Mouse (Mus musculus): Measurements from ENCODE around the gene Scamp1. TPM values are rescaled to one million over a fixed set of nuclear protein-coding genes. Genes with fewer than 3 reads are reported as not detected.

Gene Scamp1
- total RNA-seq, 2 experiments from 2014 or later, result 29.7 to 36.6 TPM

DNA sequence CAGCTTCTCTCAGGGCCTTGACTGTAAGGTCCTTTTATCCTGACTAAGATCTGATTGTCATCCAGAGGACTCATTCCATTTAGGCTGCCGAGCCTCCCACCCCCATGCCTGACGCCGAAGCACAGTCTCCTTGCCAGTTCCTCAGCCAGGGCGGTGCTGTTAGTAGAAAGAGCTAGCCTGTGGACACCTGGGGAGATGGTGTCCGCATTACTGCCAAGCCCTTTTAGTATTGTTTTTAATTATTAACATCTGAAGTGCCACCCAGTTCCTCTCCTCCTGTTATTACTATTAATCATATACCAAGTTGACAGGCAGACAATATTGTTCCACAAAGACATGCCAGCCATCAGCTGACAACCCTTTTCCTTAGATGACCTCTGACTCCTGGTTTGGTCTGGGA lies 103.6 kb downstream of the Scamp1 start:
- intact Hi-C loops (cut with DNase I), result no loop called here
- no peak for DNase-seq

DNA sequence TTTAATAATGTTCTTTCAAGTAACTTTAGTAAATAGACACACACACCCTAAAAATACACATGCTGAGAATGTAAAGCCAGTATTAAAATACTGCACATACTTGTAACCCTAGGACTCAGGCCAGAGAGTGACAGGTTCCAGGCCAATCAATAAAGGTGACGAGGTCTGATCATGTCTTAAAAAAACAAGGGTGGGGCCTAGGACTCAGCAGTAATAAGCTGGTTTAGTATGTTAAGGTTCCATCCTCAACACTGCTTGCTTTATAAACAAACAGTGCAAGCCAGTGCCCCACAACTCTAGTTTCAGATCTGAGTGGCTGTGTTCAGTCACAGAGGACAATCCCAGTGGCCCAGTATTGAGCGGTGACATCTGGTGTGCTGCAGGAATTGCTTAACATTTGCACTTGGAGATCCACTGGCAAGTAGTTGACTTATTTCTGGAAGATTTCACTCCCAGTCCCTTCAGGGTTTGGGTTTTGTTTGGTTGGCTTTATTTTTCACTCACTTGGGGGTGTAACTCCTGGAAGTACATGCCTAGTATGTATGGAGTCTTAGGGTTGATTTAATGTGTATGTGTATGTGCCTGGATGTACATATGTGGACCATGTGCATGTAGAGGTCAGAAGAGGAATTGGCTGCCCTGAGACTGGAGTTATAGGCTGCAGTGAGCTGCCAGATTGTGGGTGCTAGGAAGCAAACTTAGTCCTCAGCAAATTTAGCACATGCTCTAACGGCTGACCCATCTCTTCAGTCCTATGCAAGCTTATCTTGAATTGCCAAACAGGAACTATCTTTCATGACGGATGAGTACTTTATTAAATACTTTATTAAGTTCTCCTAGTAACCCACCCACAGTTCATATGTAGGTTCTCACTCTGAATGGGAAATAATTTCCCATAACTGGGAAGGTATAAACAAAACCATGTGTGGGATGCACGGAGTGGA lies 104.9 kb downstream of the Scamp1 start:
- intact Hi-C loops (cut with DNase I), result no loop called here

GRCm38 (mm10) chr13:94178401-94179040 lies 107.1 kb downstream of the Scamp1 start:
- DNase-seq, result peak; percentile 53 to 70
- intact Hi-C loops (cut with DNase I), result no loop called here

More for the DNA sequence above, 104.9 kb downstream of the Scamp1 start:
- DNase-seq, result peak in 1 of 2 experiments; percentile 15

DNA sequence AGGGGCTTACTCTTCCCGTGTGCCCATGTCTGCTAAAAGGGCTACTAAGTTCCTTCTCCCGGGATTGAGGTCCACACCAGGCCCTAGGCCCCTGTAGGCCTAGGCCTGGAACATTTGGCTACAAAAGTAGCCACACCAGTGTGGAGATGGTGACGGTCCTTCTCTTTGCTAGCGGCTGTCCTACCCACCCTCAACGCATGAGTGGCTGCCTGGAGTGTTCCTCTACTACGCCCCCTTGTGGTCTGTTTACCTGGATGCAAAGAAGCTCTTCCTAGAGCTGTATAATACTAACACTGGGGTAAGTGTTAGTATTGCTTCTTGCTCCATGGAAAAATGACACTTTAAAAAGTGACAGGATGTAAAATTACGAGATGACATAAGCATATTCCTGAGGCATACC lies 108.5 kb downstream of the Scamp1 start:
- DNase-seq, result no peak
- intact Hi-C loops (cut with DNase I), result no loop called here

DNA sequence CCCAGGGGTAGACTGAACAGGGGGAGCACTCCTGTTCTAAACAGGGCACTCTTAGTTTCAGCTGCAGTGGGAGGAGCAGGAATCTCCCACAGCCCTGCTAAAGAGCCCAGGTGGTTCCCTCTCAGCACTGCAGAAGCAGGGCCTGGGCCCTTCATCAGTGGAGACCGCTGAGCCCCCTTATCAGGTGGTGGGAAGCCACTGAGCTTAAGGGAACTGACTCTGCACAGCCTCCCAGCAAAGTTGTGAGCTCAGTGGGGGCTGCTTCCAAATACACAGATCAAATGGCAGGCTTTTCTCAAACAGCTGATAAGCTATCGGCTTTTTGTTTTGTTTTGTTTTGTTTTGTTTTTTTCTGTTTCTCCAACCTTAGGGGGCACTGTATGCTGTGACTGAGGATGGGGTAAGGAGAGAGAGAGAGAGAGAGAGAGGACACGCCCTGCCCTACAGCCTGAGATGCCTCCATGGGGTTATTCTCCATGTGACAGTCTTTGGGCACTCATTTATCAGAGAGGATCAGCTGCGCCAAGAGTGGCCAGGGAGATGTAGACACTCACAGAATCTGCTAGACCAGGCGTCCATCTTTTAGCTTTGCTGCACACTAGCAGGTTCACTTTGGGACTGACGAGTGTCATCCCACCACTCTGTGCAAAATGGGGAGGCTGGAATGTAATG lies 110.1 kb downstream of the Scamp1 start:
- intact Hi-C loops (cut with DNase I), result no loop called here
- no peak for DNase-seq

- intact Hi-C loops (cut with DNase I), result loop anchor here (5.0 kb wide), 1 partner anchor 33 kb away; no protein-coding TSS in a partner anchor
- DNase-seq, result no peak
Observed at GRCm38 (mm10) chr13:94174577-94175279, 110.9 kb downstream of the Scamp1 start.

GRCm38 (mm10) chr13:94173633-94174576 lies 111.8 kb downstream of the Scamp1 start:
- intact Hi-C loops (cut with DNase I), result loop anchor here (5.0 kb wide), 1 partner anchor 33 kb away; no protein-coding TSS in a partner anchor

GRCm38 (mm10) chr13:94172533-94173310 lies 112.9 kb downstream of the Scamp1 start:
- DNase-seq, result no peak
- intact Hi-C loops (cut with DNase I), result loop anchor here (5.0 kb wide), 1 partner anchor 35 kb away; no protein-coding TSS in a partner anchor

More at GRCm38 (mm10) chr13:94173633-94174576, 111.8 kb downstream of the Scamp1 start:
- DNase-seq, result peak; percentile 61 to 64

DNA sequence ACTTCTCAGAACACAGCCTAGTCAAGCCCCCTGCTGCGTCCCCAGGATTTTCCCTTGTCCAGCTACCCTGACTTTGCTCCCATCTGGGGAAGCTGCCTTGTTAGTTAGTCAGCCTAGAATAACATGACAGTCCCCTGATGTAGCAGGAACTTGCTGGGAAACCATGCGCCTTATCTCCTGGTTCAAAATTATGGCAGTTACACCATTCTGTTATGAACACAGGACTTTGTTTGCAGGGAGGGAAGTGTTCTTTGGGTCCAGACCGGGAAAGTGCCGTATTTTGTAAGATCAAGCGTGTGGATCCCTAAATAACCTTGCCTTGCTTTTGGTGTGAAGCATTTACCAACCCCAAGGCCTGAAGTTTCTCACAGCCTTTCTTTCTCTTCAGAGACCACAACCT lies 114.0 kb downstream of the Scamp1 start:
- intact Hi-C loops (cut with DNase I), result loop anchor here (5.0 kb wide), 1 partner anchor 36 kb away; no protein-coding TSS in a partner anchor

DNA sequence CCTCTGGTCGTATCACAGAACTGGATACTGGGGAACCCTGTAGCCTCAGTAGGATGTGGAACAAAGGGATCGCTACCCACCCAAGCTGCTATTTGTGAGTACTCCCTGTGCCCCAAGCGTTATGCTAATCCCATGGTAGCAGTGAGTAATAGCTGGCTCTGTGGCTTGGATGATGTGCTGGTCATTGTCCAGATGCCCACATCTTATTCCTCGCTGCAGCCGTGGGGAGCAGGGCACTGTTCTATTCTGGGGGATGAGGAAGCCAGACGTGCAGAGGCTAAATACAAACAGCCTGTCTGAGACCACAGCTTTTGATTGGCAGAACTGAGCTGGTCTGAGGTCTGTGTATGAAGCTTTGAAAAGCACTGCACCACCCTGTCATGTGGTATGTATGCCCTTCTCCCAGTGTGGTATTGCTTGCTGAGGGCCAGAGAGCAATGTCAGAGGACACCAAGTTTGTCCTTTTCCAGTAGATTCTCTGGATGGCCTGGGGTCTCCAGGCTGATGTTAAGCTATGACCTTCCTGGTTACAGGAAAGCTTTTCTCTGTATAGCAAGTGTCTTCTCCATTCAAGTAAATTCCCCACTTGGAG lies 116.2 kb downstream of the Scamp1 start:
- intact Hi-C loops (cut with DNase I), result no loop called here
- DNase-seq, result no peak

More for the DNA sequence above, 114.0 kb downstream of the Scamp1 start:
- DNase-seq, result no peak

GRCm38 (mm10) chr13:94168319-94168718 lies 117.3 kb downstream of the Scamp1 start:
- intact Hi-C loops (cut with DNase I), result no loop called here
- DNase-seq, result no peak

DNA sequence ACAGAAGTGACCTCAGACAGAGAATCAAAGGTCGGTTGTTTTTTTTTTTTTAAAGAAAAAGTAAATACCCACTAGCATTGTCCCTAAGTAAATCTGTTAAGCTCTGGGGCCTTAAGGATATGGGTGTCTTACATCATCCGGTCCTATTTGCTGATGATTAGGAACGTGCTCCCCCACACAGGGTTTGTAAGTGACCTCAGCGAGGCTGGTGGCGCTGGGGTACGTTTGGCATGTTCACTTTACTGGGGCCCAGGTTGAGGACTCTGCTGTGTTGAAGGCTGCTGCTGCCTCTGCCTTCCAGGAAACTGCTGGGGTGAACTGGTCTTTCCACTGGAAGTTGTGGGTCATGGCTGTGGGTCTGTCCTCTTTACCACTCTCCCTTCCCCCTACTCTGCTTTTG lies 121.2 kb downstream of the Scamp1 start:
- DNase-seq, result no peak
- intact Hi-C loops (cut with DNase I), result no loop called here

DNA sequence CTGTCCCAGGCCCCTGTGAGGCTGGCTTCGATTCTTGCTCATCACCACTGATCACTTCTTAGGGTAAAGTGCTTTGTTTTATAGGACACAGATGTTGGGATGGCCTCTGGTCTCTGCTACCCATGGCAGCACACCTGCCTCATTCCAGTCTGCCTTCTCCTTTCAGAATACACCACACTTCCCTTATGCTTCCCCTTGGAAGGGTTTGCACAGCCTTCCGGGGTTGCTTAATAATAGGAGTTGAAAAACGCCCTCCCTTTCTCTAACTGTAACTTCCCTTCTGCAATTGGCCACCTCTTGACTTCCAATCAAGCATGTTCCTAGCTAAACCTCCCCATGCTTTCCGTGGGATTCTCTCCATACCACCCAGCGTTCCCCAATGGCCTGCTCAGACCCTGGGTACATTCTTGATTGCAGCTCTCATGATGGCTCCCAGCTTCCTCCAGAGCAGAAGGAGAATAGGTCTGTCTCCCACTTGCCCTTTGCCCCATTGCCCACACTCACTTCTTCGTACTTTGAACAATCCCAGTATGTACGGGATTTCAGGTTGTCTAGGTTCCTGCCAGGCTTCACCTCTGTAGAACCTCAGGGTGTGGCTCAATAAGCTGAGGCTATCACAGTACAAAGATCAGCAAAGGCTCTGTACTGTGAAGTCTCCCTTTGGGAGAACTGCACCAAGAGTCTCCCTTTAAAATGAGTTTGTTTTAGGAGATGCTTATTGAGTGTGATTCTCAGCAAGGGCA lies 126.0 kb downstream of the Scamp1 start:
- no peak for DNase-seq
- intact Hi-C loops (cut with DNase I), result no loop called here

GRCm38 (mm10) chr13:94158864-94159477 lies 126.7 kb downstream of the Scamp1 start:
- no peak for DNase-seq
- intact Hi-C loops (cut with DNase I), result no loop called here

DNA sequence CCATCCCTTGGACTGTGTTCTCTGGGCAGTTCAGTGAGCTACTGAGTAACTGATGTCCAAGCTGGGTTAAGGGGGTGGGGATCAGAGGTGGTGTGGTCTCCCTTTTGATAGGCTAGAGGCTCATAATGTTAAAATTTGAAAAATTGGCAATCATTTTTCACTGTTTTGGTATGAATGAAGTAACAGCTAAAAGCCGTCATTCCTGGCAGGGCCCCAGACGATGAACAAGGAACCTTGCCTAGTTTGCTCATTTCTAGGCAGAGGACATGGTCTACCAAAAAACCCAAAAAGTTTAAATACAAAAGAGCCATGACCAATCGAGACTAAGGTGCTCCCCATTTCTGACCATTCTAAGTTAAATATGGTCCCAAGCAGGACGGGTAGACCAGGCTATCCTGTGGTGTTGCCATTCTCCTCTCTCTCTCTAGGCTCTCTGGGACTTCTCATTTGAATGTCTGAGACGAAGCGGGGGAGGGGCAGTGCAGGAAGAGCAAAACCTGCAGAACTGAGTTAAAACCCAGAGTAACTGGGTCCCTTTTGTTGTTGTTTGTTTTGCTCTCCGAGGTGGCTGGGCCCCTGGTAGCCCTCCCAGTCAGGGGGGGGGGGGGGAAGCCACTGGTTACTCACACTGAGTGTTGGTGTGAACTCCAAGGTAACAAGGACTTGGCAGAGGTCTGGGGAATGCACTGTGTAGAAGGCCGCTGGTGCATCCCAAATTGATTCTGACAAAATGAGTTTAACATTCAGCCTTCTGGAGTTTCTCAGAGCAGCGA lies 129.8 kb downstream of the Scamp1 start:
- intact Hi-C loops (cut with DNase I), result no loop called here
- DNase-seq, result no peak
